Mouse (Mus musculus) urinary bladder, postnatal 36 days (tissue): ENCODE results near the gene Meltf.

Experiments
- DNase-seq, 2 experiments: peaks; one replicate each; pipeline ENCODE4 v3.0.0; 2022; ENCODE audit warnings: low spot score in 2 of 2, mixed read lengths in 1 of 2

Gene Meltf

DNA sequence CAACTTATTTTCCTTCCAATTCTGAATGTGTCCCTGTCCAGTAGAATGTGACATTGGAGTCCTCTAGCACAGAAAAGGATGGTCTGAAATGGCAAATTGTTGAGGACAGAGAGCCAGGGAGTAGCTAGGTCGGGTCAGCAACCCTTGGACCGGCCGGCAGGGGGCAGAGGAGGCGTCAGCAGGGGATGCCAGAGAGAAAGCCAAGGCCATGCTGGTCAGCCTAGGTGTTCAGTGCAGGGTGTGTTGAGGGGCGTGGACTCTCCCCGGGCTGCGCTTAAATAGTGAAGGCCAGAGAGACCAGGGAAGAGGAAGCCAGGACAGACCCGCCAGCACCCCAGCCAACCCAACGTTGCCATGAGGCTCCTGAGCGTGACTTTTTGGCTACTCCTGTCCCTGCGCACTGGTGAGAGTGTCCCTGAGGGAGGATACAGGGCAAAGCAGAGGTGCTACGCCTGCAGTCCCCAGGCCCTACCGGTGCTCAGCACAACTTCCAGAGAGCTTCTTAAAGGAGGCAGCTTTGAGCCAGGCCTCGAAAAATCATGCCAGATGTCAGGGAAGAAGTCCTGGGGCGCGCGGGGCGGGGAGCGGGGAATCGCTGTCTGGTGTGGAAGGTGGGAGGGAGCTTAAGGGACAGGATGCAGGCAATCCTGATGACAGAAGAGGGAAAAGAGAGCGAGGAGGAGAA, at the start of gene Meltf:
Gene Meltf, plus strand, starts transcription at position 238 of the 685 bp plus-strand sequence.
- peak; percentile 71 to 80 for DNase-seq

- no peak for DNase-seq
Measured at GRCm38 (mm10) chr16:31830726-31831125, 47.9 kb upstream of the Meltf start.

DNA sequence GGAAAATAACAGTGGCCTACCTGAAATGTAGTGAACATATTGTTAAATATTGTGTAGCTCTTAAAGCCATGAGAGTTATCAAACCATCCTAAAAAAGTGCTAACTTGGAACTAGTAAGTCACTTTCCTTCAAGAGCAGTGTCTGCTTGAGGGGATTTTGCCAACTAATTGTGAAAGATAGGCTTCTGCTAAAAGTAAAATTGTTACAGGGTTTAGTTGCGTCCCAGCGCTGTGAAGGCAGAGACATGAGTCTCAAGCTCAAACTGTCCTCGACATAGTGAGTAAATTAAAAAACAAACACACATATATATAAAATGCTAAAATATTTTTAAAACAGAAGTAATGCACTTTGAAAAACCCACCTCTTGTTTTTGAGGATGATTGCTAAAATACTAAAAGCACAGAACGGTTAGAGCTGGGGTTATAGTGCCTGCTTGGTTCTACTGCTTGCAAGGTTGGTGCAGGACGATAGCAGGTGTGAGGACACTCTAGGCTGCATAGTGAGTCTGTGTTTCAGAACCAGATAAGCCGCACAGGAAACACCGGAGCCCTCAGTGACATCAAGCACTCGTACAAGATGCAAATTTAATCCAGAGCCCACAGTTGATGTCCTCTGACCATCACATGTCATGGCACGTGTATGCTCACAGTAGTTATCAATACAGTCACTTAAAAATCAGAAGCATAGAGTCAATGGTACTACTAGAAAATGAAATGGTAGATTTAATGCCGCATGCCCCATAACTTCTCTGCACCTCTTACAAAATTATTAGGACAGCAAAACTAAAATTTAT, 45.8 kb upstream of the Meltf start:
- DNase-seq = no peak

DNA sequence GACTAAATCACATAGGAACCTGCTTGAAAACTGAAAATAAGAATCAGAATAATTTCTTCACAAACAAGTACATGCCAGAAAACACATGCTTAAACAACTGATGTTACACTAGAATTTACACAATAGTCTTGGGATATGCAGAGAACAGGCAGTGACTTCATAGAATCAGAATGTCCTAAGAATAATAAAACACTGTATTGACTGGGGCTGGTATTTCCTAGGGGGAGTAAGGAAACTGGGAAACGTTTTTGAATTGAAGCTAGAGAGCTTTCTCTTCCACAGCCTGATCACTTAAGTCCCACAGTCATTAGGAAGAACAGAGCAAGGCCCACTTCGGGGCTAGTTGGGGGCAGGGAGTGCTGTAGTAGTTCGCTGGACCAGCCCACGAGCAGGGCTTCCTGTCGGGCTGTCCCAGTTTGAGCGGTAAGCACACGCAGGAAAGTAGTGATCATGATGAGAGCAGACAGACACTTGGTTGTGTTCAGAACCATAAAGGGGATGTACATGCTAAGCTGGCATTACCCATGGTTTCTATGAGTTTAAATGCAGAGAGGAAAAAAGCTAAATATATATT, 44.5 kb upstream of the Meltf start:
- DNase-seq = no peak

DNA sequence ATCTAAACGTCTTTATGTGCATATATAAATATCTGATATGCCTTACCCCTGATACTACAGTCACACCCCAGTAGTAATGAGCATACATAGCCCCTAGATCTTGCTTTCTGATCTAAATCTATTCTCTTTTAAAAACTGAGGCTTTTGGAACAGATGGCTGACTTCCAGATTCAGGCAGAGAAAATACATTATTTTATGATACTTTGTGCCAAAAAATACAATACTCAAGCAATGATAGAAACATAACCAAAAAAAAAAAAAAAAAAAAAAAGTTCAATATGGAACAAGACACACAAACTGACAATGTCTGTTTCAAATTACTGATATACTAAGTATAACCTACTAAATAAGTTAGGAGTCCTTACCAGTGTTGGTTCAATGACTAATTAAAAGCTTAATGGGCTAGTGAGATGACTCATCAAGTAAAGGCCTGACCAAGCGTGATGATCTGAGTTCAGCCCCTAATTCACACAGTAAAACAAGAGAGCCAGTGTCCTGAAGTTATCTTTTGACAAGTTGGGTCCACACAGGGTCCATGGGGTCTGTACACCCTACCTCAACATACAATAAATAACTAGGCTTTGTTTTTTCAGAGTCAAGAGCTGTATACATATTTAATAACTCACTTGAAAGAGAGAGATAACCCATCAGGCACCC, 43.8 kb upstream of the Meltf start:
- no peak for DNase-seq

DNA sequence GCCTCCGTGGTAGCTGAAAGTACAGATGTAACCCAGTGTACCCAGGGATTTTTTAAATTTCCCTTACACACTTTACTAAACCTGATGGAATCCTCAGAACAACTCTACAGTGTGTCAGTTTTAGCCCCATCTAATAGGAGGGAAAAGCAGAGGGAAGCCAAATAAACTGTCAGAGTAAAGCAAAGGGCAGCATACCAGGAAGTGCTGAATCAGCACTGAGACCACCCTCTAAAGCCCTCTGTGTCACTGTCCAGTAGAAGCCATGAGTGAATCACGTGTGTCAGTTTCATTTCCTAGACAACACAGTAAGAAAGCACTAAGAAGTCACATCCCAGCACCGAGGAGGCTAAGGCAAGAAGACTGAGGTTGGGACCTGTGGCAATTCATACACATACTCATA, 41.2 kb upstream of the Meltf start:
- DNase-seq = no peak

GRCm38 (mm10) chr16:31844246-31844645, 34.4 kb upstream of the Meltf start:
- DNase-seq = no peak

DNA sequence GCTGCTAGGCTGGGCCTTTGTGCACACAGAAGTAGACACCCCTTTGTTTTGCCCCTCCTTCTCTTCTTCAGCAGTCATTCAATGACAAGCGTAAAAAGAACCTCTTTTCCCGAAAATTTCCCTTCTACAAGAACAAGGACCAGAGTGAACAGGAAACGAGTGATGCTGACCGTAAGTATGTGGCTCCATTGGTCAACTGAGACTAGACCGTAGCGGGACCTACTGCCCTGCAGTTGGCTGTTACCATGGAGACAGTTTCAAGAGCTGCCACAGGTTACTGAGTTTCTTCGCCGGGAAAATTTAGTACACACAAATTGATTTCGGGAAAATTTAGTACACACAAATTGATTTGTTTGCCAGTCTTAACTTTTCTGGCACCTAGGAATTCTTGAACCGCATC, 31.8 kb upstream of the Meltf start:
- DNase-seq = no peak

- no peak for DNase-seq
Measured at GRCm38 (mm10) chr16:31863920-31864319, 14.7 kb upstream of the Meltf start.

DNA sequence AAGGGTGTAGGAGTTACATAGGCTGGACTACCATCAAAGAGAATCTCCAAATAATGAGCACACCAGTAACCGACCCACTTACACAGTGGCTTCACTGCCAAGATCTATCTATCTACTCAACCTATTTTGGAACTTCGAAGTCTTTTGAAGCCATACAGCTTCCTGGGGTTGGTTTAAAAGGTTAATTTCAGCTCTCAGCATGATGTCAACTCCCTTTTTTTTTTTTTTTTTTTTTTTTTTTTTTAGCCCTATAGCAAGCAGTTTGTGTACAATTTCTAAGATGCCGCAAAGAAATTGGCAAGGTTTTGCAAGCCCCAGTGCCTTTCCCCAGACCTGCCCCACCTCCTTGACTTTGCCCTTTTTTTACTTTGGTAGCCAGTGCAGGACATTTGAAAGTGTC, 13.4 kb upstream of the Meltf start:
- DNase-seq = no peak

DNA sequence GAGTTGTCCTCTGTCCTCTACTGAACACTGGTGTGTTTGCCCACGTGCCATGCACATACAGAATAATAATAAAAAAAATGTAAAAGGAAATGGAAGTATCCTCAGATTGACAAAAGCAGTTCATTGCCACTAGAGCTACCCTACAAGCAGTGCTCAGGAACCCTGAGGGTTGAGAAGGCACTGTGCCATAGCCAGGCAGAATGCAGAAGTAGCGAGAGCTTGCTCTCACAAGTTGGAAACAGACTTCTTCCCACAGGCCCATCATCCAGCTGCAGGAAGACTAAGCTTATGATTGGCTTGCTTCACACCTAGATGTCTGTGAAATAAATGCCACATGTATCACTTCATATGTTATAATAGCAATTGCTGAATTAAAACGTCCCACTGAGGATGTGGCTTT, 11.7 kb upstream of the Meltf start:
- no peak for DNase-seq

GRCm38 (mm10) chr16:31867736-31868135, 10.9 kb upstream of the Meltf start:
- DNase-seq = no peak

DNA sequence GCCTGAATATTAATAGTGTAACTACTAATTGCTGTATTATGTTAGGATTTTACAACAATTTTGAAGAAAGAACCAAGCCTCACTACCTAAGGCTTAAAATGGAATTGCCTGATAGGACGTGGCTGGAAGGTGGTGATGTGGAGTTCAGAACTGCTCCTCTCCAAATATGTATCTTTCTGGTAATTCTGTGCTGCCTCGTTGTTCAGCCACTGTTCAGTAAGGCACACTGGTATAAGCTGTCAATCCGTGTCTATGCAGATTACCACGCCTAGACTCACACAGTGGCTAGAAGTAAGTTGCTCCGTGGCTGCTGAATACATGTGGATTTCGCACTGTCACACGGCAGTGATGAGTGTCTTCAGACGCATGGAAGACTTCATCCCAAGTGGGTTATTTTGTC, 4.9 kb upstream of the Meltf start:
- no peak for DNase-seq

GRCm38 (mm10) chr16:31875391-31875790, 3.2 kb upstream of the Meltf start:
- no peak for DNase-seq

- no peak for DNase-seq
Measured at GRCm38 (mm10) chr16:31876386-31876785, 2.2 kb upstream of the Meltf start.

- DNase-seq = no peak
Measured at GRCm38 (mm10) chr16:31878052-31878451, 558 bp upstream of the Meltf start.

DNA sequence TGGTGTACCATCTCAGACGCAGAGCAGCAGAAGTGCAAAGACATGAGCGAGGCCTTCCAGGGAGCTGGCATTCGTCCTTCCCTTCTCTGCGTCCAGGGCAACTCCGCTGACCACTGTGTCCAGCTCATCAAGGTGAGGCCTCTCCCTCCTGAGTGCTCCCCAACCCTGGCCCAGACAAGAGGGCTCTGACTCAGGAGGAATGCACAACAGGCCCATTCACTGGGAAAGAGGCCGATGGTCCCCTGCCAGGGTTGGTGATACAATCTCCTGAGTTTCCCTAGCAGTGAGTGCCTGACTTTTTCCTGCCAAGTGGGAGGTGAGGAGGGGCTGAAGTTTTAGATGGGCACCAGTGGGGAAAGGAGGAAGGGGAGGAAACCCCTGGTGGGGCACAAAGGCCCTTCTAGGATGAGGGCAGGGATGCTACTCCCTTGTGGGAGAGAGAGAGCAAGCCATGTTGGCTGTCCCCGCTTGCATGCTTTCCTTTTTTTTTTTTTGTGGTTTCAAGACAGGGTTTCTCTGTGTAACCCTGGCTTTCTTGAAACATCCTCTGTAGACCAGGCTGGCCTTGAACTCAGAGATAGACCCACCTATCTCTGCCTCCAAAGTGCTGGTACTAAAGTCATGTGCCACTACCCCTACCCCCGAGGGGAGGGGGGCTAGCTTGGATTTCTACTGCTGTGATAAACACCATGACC, 1.7 kb downstream of the Meltf start:
- no peak for DNase-seq

- no peak for DNase-seq
Measured at GRCm38 (mm10) chr16:31882381-31882908, 3.8 kb downstream of the Meltf start.

- no peak for DNase-seq
Measured at GRCm38 (mm10) chr16:31883302-31883701, 4.7 kb downstream of the Meltf start.

DNA sequence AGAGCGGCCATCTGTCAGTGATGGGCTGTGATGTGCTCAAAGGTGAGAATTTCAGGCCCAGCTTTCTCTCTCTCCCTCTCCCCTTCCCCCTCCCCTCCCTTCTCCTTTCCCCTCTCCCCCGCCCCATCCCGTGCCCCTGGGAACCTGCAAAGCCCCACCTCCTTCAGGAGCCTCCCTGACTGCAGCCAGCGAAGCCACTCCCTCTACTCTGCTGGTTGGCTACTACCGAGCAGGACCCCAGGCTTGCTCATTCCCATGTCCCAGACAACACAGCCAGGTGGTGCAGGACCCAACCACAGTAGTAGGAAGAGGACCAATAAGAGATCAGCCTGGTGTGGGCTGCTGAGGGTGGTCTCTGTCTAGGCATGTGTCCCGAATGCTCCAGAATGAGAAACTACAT, 5.3 kb downstream of the Meltf start:
- DNase-seq = no peak

DNA sequence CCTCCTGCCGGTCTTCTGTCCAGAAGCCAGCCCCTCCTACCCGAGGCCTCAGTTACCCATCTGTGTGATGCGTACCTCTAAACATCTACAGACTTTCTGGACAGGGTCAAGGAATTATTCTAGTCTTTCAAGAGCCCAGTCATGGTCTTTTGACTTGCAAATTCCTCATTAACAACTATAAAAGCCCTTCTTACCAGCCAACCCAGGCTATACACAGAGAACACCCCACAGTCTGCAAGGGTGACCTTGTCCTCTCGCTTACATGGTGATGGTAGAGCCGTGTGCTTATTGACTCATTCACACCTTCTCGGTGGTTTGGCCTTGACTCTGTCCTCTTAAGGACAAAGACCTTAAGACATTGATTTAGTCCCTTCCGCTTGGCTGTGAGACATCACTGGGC, 12.3 kb downstream of the Meltf start:
- no peak for DNase-seq
